Mouse (Mus musculus): ENCODE data around the gene Fbrs. TPM values are rescaled to one million over a fixed set of nuclear protein-coding genes. Genes with fewer than 3 reads are reported as not detected.
"Not testable (repeated sequence)": the region's sequence is repeated elsewhere in the genome, so short reads cannot be mapped to it uniquely, and the experiment has no call there.

Fbrs gene
- polyA plus RNA-seq, 1 experiment from 2014 or later = 11.1 TPM

- H3K9me3 ChIP-seq (replicated peaks; ENCODE audit: control insufficient read depth, low read length); H3K27ac ChIP-seq (ENCODE audit: low read depth, low read length); ATAC-seq (replicated peaks; ENCODE audit: insufficient number of reproducible peaks, low FRiP score, low TSS enrichment); H3K9ac ChIP-seq (ENCODE audit: low read depth, low read length); H3K4me2 ChIP-seq; H3K27me3 ChIP-seq (ENCODE audit: control insufficient read depth, insufficient read depth, low read length); H3K36me3 ChIP-seq (ENCODE audit: control insufficient read depth, insufficient read depth, low read length); H3K4me3 ChIP-seq (ENCODE audit: low read depth, low read length): not testable (repeated sequence)
- 83% methylated on average over 3 of the region's 4 CpGs for WGBS (ENCODE audit: insufficient replicate concordance)
- H3K4me1 ChIP-seq (ENCODE audit: control insufficient read depth, insufficient read depth, low read length) = peaks cover 14% of the 10 kb centered on the region
Observed at GRCm38 (mm10) chr7:127509830-127510229, 30.8 kb downstream of the Fbrs start.

- peak overlapping the region; percentile 96; the same call in 1 of the 2 replicates for H3K9ac ChIP-seq (ENCODE audit: low read depth, low read length)
- H3K27ac ChIP-seq (ENCODE audit: low read depth, low read length) = peak overlapping the region; percentile 98
- H3K4me3 ChIP-seq (ENCODE audit: low read depth, low read length) = peak overlapping the region; percentile 79
- peaks cover 14% of the 10 kb centered on the region for H3K4me1 ChIP-seq (ENCODE audit: control insufficient read depth, insufficient read depth, low read length)
- H3K9me3 ChIP-seq (replicated peaks; ENCODE audit: control insufficient read depth, low read length) = no peaks in the 10 kb centered on the region
- 39% methylated on average over 8 of the region's 8 CpGs for WGBS (ENCODE audit: insufficient replicate concordance)
- no peaks in the 10 kb centered on the region for H3K27me3 ChIP-seq (ENCODE audit: control insufficient read depth, insufficient read depth, low read length)
- peak overlapping the region; percentile 69 for H3K4me2 ChIP-seq
- peaks cover 9% of the 10 kb centered on the region for H3K36me3 ChIP-seq (ENCODE audit: control insufficient read depth, insufficient read depth, low read length)
- no peak for ATAC-seq (replicated peaks; ENCODE audit: insufficient number of reproducible peaks, low FRiP score, low TSS enrichment)
Observed at GRCm38 (mm10) chr7:127511241-127511640, 32.2 kb downstream of the Fbrs start.

DNA sequence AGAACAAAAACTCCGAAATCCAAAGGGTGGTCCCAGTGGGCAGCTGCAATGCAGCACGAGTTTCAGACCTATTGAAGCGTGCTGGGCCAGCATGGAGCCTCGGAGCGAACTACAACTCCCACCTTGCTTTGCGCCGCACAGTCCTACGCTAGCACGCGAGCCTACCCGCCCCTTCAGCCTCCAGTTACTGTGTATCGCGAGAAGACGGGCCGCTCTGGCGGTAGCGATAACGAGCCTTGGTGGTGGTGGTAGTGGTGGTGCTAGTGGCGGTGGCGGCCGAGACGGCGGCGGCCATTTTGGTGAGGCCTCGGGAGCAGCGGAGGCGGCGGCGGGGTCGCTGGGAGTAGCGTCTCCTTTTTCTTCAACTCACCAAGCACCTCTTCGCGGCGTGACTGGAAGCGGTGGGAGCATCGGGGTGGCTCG lies 32.8 kb downstream of the Fbrs start, which contains the start of gene Srcap:
Srcap (plus strand) TSS at position 176 of the 423 bp plus-strand sequence.
- peak within 1 kb of the TSS; percentile 98 for H3K27ac ChIP-seq (ENCODE audit: low read depth, low read length)
- H3K27me3 ChIP-seq (ENCODE audit: control insufficient read depth, insufficient read depth, low read length) = no peaks in the 10 kb centered on the region
- H3K4me1 ChIP-seq (ENCODE audit: control insufficient read depth, insufficient read depth, low read length) = peaks cover 14% of the 10 kb centered on the region
- peak within 1 kb of the TSS; percentile 96 for H3K9ac ChIP-seq (ENCODE audit: low read depth, low read length)
- peak within 1 kb of the TSS; percentile 79 for H3K4me3 ChIP-seq (ENCODE audit: low read depth, low read length)
- 0% methylated on average over 35 of the region's 37 CpGs for WGBS (ENCODE audit: insufficient replicate concordance)
- H3K4me2 ChIP-seq = peak within 1 kb of the TSS; percentile 69
- peaks cover 9% of the 10 kb centered on the region for H3K36me3 ChIP-seq (ENCODE audit: control insufficient read depth, insufficient read depth, low read length)
- ATAC-seq (replicated peaks; ENCODE audit: insufficient number of reproducible peaks, low FRiP score, low TSS enrichment) = peak; percentile 97
- H3K9me3 ChIP-seq (replicated peaks; ENCODE audit: control insufficient read depth, low read length) = no peaks in the 10 kb centered on the region

DNA sequence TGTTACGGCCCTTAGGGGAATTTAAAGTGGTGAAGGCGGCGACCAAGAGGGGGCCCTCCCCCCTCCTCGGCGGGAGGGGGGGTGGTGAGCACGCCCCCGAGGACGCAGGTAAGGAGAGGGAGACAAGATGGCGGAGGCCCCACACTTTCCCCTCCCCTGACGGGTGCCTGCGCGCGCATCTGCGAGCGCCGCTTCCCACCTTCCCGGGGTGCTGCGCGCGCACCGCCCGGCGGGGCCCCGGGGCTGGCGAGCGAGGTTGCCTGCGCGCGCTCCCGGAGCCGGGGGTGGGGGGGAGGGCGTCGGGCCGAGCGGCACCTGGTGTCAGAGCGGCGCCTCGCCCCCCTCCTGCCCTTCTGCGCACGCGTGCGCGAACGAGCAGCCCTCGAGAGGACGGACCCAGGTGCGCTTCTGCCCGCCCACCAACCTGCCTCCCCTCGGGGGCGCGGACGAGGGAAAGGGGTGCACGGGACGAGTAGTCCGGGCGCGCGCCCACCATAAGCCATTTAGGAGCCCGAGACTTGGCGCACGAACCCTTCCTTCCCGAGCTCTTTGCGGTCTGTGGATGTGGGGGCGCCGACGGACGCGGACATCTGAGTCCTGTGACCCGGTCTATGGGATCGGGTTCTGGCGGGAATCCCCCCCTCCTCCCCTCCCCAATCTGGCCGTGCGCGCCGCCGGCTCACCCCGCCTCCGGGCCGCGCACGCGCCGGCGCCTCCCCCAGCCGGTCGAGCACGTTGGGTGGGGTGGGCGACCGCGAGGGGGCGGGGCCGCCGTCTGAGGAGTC lies 33.4 kb downstream of the Fbrs start:
- Histone ChIP-seq H3K27me3 (ENCODE audit: control insufficient read depth, insufficient read depth, low read length) (no peaks in the 10 kb centered on the region), H3K4me3 (ENCODE audit: low read depth, low read length) (peak overlapping the region; percentile 79), H3K27ac (ENCODE audit: low read depth, low read length) (peak overlapping the region; percentile 98), H3K4me2 (peak overlapping the region; percentile 69), H3K36me3 (ENCODE audit: control insufficient read depth, insufficient read depth, low read length) (peaks cover 14% of the 10 kb centered on the region), H3K9me3 (replicated peaks; ENCODE audit: control insufficient read depth, low read length) (no peaks in the 10 kb centered on the region), H3K4me1 (ENCODE audit: control insufficient read depth, insufficient read depth, low read length) (peaks cover 14% of the 10 kb centered on the region), H3K9ac (ENCODE audit: low read depth, low read length) (peak overlapping the region; percentile 96)
- WGBS (ENCODE audit: insufficient replicate concordance) = under 1% methylated on average over 53 of the region's 93 CpGs
- ATAC-seq (replicated peaks; ENCODE audit: insufficient number of reproducible peaks, low FRiP score, low TSS enrichment) = peak; percentile 89

GRCm38 (mm10) chr7:127513016-127513390 lies 34.0 kb downstream of the Fbrs start:
- Histone ChIP-seq H3K9ac (ENCODE audit: low read depth, low read length) (peak overlapping the region; percentile 96; the same call in 1 of the 2 replicates), H3K27ac (ENCODE audit: low read depth, low read length) (peak overlapping the region; percentile 98), H3K4me1 (ENCODE audit: control insufficient read depth, insufficient read depth, low read length) (peaks cover 14% of the 10 kb centered on the region), H3K9me3 (replicated peaks; ENCODE audit: control insufficient read depth, low read length) (no peaks in the 10 kb centered on the region), H3K27me3 (ENCODE audit: control insufficient read depth, insufficient read depth, low read length) (no peaks in the 10 kb centered on the region), H3K36me3 (ENCODE audit: control insufficient read depth, insufficient read depth, low read length) (peaks cover 16% of the 10 kb centered on the region), H3K4me3 (ENCODE audit: low read depth, low read length) (peak overlapping the region; percentile 79), H3K4me2 (peak overlapping the region; percentile 69)
- WGBS (ENCODE audit: insufficient replicate concordance) = 32% methylated on average over 8 of the region's 8 CpGs
- no peak for ATAC-seq (replicated peaks; ENCODE audit: insufficient number of reproducible peaks, low FRiP score, low TSS enrichment)

GRCm38 (mm10) chr7:127513781-127514180 lies 34.8 kb downstream of the Fbrs start:
- Histone ChIP-seq H3K9ac (ENCODE audit: low read depth, low read length) (no peak overlapping the region), H3K27ac (ENCODE audit: low read depth, low read length) (peak overlapping the region; percentile 57), H3K4me2 (peak overlapping the region; percentile 69), H3K4me1 (ENCODE audit: control insufficient read depth, insufficient read depth, low read length) (peaks cover 14% of the 10 kb centered on the region), H3K36me3 (ENCODE audit: control insufficient read depth, insufficient read depth, low read length) (peaks cover 19% of the 10 kb centered on the region), H3K27me3 (ENCODE audit: control insufficient read depth, insufficient read depth, low read length) (no peaks in the 10 kb centered on the region), H3K9me3 (replicated peaks; ENCODE audit: control insufficient read depth, low read length) (no peaks in the 10 kb centered on the region), H3K4me3 (ENCODE audit: low read depth, low read length) (peak overlapping the region; percentile 79; the same call in 1 of the 2 replicates)
- ATAC-seq (replicated peaks; ENCODE audit: insufficient number of reproducible peaks, low FRiP score, low TSS enrichment) = no peak
- WGBS (ENCODE audit: insufficient replicate concordance) = 88% methylated on average over 3 of the region's 3 CpGs

DNA sequence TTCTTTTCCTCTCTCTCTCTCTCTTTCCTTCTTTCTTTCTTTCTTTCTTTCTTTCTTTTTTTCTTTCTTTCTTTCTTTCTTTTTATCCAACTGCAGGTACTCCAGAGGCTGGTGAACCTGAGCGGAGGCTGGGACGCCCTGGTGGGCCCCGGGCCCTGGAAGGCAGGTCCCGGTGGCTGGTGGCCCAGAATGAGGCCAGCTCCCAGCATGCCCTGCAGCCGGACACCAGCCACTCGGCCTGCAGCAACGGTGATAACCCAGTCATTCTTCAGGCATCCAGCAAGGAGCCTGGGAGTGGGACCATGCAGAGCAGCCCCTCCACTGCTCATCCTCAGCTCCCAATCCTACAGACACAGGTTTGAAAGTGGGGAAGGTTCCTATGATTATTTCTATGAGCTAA lies 36.8 kb downstream of the Fbrs start:
- no peak overlapping the region for H3K27ac ChIP-seq (ENCODE audit: low read depth, low read length)
- no peak overlapping the region for H3K9ac ChIP-seq (ENCODE audit: low read depth, low read length)
- H3K27me3 ChIP-seq (ENCODE audit: control insufficient read depth, insufficient read depth, low read length) = no peaks in the 10 kb centered on the region
- no peaks in the 10 kb centered on the region for H3K9me3 ChIP-seq (replicated peaks; ENCODE audit: control insufficient read depth, low read length)
- peaks cover 24% of the 10 kb centered on the region for H3K36me3 ChIP-seq (ENCODE audit: control insufficient read depth, insufficient read depth, low read length)
- 84% methylated on average over 7 of the region's 7 CpGs for WGBS (ENCODE audit: insufficient replicate concordance)
- H3K4me3 ChIP-seq (ENCODE audit: low read depth, low read length) = no peak overlapping the region
- no peak overlapping the region for H3K4me2 ChIP-seq
- peaks cover 14% of the 10 kb centered on the region for H3K4me1 ChIP-seq (ENCODE audit: control insufficient read depth, insufficient read depth, low read length)
- no peak for ATAC-seq (replicated peaks; ENCODE audit: insufficient number of reproducible peaks, low FRiP score, low TSS enrichment)

DNA sequence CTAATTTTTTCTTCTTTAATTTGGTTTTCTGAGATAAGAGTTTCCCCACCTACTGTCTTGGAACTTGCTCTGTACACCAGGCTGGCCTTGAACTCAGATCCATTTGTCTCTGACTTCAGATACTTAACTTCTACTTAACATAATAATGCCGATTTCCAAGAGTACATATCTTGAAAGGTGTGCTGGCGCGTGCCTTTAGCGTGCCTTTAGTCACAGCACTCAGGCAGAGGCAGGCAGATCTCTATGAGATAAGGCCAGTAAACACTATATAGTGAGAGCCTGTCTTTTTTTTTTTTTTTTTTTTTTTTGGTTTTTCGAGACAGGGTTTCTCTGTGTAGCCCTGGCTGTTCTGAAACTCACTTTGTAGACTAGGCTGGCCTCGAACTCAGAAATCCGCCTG lies 37.3 kb downstream of the Fbrs start:
- peaks cover 25% of the 10 kb centered on the region for H3K36me3 ChIP-seq (ENCODE audit: control insufficient read depth, insufficient read depth, low read length)
- WGBS (ENCODE audit: insufficient replicate concordance) = 92% methylated on average over 6 of the region's 7 CpGs
- no peak overlapping the region for H3K27ac ChIP-seq (ENCODE audit: low read depth, low read length)

DNA sequence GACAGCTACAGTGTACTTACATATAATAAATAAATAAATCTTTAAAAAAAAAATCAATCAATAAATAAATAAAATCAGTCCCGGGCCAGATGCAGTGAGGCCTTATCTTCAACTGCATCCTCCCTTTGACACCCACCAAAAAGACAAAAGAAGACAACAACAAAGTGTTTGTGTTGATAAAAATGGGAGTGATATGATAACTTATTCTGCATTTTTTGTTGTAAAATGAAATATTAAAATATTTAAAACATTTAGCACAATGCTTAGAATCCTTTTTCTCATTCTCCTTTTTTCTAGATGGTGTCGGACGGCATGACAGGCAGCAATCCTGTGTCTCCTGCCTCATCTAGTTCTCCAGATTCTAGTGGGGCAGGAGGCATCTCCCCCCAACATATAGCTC lies 40.3 kb downstream of the Fbrs start, which contains the start of gene Gm42715:
Gm42715 (plus strand) TSS at position 301 of the 400 bp plus-strand sequence.
- Histone ChIP-seq H3K36me3 (ENCODE audit: control insufficient read depth, insufficient read depth, low read length) (peaks cover 47% of the 10 kb centered on the region), H3K4me1 (ENCODE audit: control insufficient read depth, insufficient read depth, low read length) (no peaks in the 10 kb centered on the region), H3K9me3 (replicated peaks; ENCODE audit: control insufficient read depth, low read length) (no peaks in the 10 kb centered on the region), H3K27me3 (ENCODE audit: control insufficient read depth, insufficient read depth, low read length) (no peaks in the 10 kb centered on the region), H3K9ac (ENCODE audit: low read depth, low read length) (no peak within 1 kb of the TSS), H3K4me2 (no peak within 1 kb of the TSS), H3K4me3 (ENCODE audit: low read depth, low read length) (no peak within 1 kb of the TSS), H3K27ac (ENCODE audit: low read depth, low read length) (no peak within 1 kb of the TSS)
- WGBS (ENCODE audit: insufficient replicate concordance) = 93% methylated on average over 3 of the region's 3 CpGs
- ATAC-seq (replicated peaks; ENCODE audit: insufficient number of reproducible peaks, low FRiP score, low TSS enrichment) = no peak

More for the DNA sequence above, 37.3 kb downstream of the Fbrs start:
- Histone ChIP-seq H3K4me3 (ENCODE audit: low read depth, low read length) (no peak overlapping the region), H3K4me2 (no peak overlapping the region), H3K9me3 (replicated peaks; ENCODE audit: control insufficient read depth, low read length) (no peaks in the 10 kb centered on the region), H3K27me3 (ENCODE audit: control insufficient read depth, insufficient read depth, low read length) (no peaks in the 10 kb centered on the region), H3K4me1 (ENCODE audit: control insufficient read depth, insufficient read depth, low read length) (peaks cover 11% of the 10 kb centered on the region), H3K9ac (ENCODE audit: low read depth, low read length) (no peak overlapping the region)
- ATAC-seq (replicated peaks; ENCODE audit: insufficient number of reproducible peaks, low FRiP score, low TSS enrichment) = no peak

Measured in heart, embryonic 11.5 days (tissue).